Mouse (Mus musculus) hindbrain, embryonic 15.5 days (tissue): ENCODE results near the gene Aig1. TPM values are rescaled to one million over a fixed set of nuclear protein-coding genes. Genes with fewer than 3 reads are reported as not detected.

Source experiments
- ATAC-seq: fragments of 200-750 bp; cut with Nextera tagmentation; 2 replicates; pipeline ENCODE4 v1.8.0; 2017; ENCODE audit warnings: low read depth, moderate number of reproducible peaks, moderate TSS enrichment; ENCODE audit not compliant: low FRiP score
- H3K27ac ChIP-seq: fragments of 300-500 bp; sonication (generic); replicated peaks from 2 replicates; pipeline ENCODE4 v1.5.1; 2015; ENCODE audit warnings: mild to moderate bottlenecking, inconsistent platforms
- H3K27me3 ChIP-seq: fragments of 300-500 bp; sonication (generic); 2 replicates; pipeline ENCODE4 v1.6.1; 2015; ENCODE audit warnings: control low read depth, inconsistent platforms
- H3K36me3 ChIP-seq: fragments of 300-500 bp; sonication (generic); 2 replicates; pipeline ENCODE4 v1.6.1; 2015; ENCODE audit warnings: control low read depth, inconsistent platforms
- H3K4me1 ChIP-seq: fragments of 300-500 bp; sonication (generic); replicated peaks from 2 replicates; pipeline ENCODE4 v1.6.1; 2015; ENCODE audit warnings: control low read depth, inconsistent platforms
- H3K4me2 ChIP-seq: fragments of 300-500 bp; sonication (generic); 2 replicates; pipeline ENCODE4 v1.6.1; 2015; ENCODE audit warnings: moderate library complexity, mild to moderate bottlenecking, inconsistent platforms
- H3K4me3 ChIP-seq: fragments of 300-500 bp; sonication (generic); 2 replicates; pipeline ENCODE4 v1.5.1; 2015; ENCODE audit warnings: mild to moderate bottlenecking, inconsistent platforms
- H3K9ac ChIP-seq: fragments of 300-500 bp; sonication (generic); 2 replicates; pipeline ENCODE4 v1.6.1; 2015; ENCODE audit warnings: inconsistent platforms
- H3K9me3 ChIP-seq: fragments of 300-500 bp; sonication (generic); 2 replicates; pipeline ENCODE4 v1.6.1; 2016; ENCODE audit warnings: control low read depth, inconsistent platforms
- WGBS: fragments of 180-500 bp; shearing (Covaris S2); methylation state at CpG from one replicate; pipeline ENCODE4 v1.1.7; 2015; 5-methylcytosine and 5-hydroxymethylcytosine counted together
- polyA plus RNA-seq: library from polyadenylated mRNA; unstranded; fragments of >200 nt; fragmentation: Nextera tagmentation; extraction: Ambion mirVana; gene quantifications from 2 replicates; pipeline ENCODE4 v1.2.1, GENCODE M21; 2015

Gene Aig1
- polyA plus RNA-seq, 1 experiment from 2014 or later: 94.7 TPM

DNA sequence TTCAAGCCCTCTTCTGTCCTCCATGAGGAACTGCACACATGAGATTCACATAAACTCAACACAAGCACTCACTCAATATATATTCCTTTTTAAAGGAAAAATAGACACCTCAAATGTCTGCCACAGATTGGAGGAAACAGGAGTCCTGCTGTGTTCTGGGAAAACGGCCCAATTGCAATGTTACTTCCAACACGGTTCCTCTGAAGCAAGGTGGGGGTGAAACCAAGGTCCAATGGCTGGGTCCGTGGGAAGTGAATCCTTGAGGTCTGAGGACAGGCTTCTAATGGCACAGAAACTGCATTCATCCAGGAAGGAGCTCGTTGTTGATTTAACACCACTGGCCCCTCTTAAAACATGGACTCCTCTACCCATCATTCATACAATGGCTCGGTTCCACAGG lies 67.5 kb downstream of the Aig1 start:
- Histone ChIP-seq H3K27ac (no peak overlapping the region), H3K4me1 (no peaks in the 10 kb centered on the region), H3K9ac (no peak overlapping the region), H3K27me3 (no peaks in the 10 kb centered on the region), H3K4me3 (no peak overlapping the region), H3K4me2 (no peak overlapping the region), H3K9me3 (no peaks in the 10 kb centered on the region), H3K36me3 (peaks cover 25% of the 10 kb centered on the region)
- WGBS: 88% methylated on average over 5 of the region's 5 CpGs
- no peak for ATAC-seq

DNA sequence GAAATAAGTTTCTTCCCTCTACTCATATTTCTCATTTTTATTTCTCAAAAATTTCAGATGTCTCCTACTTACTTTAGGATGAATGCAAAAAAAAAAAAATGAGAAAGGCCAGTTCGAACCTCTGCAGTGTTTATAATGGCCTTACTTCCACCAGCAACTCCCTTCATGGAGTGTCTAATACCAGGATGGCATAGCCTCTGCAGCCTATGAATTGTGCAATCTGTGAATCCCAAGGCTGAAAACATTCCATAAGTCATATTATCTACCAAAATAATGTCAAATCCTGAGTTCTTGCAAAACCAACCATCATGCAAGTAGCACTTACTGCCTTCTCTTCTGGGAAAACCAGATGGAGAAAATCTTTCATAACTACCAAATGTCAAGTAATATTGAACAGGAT lies 75.3 kb downstream of the Aig1 start:
- peaks cover 26% of the 10 kb centered on the region for H3K36me3 ChIP-seq
- H3K4me2 ChIP-seq: no peak overlapping the region
- H3K9me3 ChIP-seq: no peaks in the 10 kb centered on the region
- H3K27ac ChIP-seq: no peak overlapping the region
- H3K4me3 ChIP-seq: no peak overlapping the region
- no peaks in the 10 kb centered on the region for H3K4me1 ChIP-seq
- 98% methylated on average over 1 of the region's 1 CpGs for WGBS
- no peaks in the 10 kb centered on the region for H3K27me3 ChIP-seq
- no peak for ATAC-seq
- no peak overlapping the region for H3K9ac ChIP-seq

DNA sequence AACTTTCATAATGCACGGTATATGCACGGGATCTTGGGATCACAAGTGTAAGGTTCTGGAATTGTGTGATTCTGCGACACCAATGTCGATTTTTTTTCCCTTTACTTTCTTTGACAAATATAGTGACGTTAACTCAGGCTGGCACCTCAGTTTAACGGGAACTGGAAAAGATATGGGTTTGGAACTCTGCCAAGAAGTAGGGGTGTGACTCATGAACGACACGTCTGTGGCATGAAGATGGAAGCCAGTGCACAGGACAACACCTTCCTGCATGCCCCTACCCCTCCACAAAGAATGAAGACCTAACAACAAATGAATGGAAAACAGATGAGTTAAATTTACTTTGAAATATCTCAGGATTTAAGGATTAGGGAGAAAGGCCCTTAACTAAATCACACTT lies 76.0 kb downstream of the Aig1 start:
- no peak overlapping the region for H3K4me2 ChIP-seq
- H3K4me1 ChIP-seq: no peaks in the 10 kb centered on the region
- ATAC-seq: no peak
- no peak overlapping the region for H3K9ac ChIP-seq
- no peak overlapping the region for H3K4me3 ChIP-seq
- H3K27ac ChIP-seq: no peak overlapping the region
- no peaks in the 10 kb centered on the region for H3K27me3 ChIP-seq
- 87% methylated on average over 8 of the region's 8 CpGs for WGBS
- H3K9me3 ChIP-seq: no peaks in the 10 kb centered on the region
- H3K36me3 ChIP-seq: peaks cover 24% of the 10 kb centered on the region

DNA sequence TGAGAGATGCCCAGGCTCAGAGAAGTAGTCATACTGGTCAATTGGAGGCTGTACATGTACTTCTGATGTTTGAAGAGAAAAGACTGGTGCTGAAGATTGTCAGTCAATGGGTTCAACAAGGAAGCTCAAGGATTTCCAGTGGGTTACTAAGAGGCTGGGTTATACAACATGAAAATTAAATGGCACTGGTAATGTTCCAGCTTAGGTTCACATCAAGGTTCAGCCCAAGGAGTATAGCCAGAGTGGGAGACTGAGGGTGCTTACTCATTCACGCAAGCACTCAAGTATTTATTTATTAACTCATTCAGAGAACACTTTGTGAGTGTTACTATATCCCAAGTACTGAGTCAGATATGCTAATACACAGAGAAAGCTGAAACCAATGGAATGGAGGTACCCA lies 79.2 kb downstream of the Aig1 start:
- Histone ChIP-seq H3K9ac (no peak overlapping the region), H3K4me1 (no peaks in the 10 kb centered on the region), H3K27me3 (no peaks in the 10 kb centered on the region), H3K4me2 (no peak overlapping the region), H3K9me3 (no peaks in the 10 kb centered on the region), H3K4me3 (no peak overlapping the region), H3K36me3 (peaks cover 19% of the 10 kb centered on the region), H3K27ac (no peak overlapping the region)
- no peak for ATAC-seq
- WGBS: 100% methylated on average over 1 of the region's 1 CpGs

DNA sequence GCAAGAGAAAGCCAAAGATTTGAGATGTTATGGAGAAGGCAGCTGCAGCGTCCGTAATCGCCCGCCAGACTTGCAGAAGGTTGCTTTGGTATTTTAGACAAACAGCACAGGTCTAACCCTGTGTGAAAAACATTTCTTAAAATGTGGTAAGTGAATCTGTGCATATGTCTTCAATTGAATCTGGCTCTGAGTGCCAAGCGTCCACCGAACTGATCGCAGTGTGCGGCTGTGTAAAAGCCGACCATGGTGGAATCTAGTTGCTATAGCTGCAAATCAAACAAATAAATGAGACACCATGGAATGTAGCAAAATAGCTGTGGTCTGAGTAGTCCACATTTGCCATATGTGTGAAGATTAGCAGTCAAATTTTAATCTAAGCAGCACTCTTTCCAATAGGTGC lies 80.7 kb downstream of the Aig1 start:
- Histone ChIP-seq H3K4me1 (no peaks in the 10 kb centered on the region), H3K9ac (no peak overlapping the region), H3K9me3 (no peaks in the 10 kb centered on the region), H3K27ac (no peak overlapping the region), H3K4me3 (no peak overlapping the region), H3K36me3 (peaks cover 20% of the 10 kb centered on the region; the same call in 1 of the 2 replicates), H3K4me2 (no peak overlapping the region), H3K27me3 (no peaks in the 10 kb centered on the region)
- 91% methylated on average over 9 of the region's 9 CpGs for WGBS
- ATAC-seq: no peak

DNA sequence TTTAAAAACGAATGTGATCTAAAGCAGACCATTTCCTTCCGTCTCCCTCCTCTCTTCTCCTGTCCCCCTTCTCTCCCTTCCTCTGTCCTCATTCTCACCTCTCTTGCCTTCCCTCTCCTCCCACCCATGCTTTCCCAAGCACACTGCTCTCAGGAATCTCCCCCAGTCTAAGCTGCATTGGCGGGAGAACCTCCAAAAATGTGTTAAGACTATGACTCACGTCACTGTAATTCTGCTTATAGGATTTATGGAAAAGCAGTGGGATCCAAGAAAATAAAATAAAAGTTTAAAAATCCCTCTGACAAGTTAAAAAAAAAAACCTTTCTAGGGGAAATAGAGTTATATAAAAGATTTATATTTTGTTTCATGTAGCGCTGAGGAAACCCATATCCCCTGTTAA lies 86.0 kb downstream of the Aig1 start:
- Histone ChIP-seq H3K4me2 (no peak overlapping the region), H3K9me3 (no peaks in the 10 kb centered on the region), H3K27me3 (no peaks in the 10 kb centered on the region), H3K36me3 (0 out of 2 replicates have a peak, but pooled peaks cover 4% of the 10 kb centered on the region), H3K9ac (no peak overlapping the region), H3K4me1 (no peaks in the 10 kb centered on the region), H3K4me3 (no peak overlapping the region), H3K27ac (no peak overlapping the region)
- WGBS: 89% methylated on average over 5 of the region's 5 CpGs
- ATAC-seq: no peak

DNA sequence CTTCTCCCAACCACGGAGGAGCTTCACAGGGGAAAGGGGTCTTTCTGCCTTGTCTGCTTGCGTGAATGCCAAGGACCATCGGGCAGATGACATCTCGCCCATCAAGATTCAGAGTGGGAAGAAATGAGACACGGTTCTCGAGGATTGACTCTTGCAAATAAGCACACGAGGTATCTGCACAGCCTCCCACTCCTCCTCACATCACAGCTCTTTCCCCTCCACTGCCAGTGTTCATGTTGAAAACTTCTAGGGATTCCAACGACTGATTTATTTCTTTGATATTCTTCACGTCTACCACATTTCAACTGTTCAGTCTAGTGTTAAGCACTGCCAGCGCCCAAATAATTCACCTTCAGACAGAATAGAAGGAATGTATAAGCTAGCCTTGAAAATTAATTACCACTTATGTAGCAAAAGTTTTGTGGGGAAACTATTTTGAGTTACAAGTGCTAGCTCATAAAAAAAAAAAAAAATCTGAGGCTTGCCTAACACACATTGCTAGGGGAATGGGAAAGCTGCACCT lies 86.5 kb downstream of the Aig1 start:
- no peak overlapping the region for H3K27ac ChIP-seq
- H3K4me3 ChIP-seq: no peak overlapping the region
- H3K36me3 ChIP-seq: 0 out of 2 replicates have a peak, but pooled peaks cover 4% of the 10 kb centered on the region
- no peaks in the 10 kb centered on the region for H3K9me3 ChIP-seq
- no peaks in the 10 kb centered on the region for H3K27me3 ChIP-seq
- ATAC-seq: no peak
- no peak overlapping the region for H3K4me2 ChIP-seq
- 87% methylated on average over 10 of the region's 10 CpGs for WGBS
- no peaks in the 10 kb centered on the region for H3K4me1 ChIP-seq
- no peak overlapping the region for H3K9ac ChIP-seq

DNA sequence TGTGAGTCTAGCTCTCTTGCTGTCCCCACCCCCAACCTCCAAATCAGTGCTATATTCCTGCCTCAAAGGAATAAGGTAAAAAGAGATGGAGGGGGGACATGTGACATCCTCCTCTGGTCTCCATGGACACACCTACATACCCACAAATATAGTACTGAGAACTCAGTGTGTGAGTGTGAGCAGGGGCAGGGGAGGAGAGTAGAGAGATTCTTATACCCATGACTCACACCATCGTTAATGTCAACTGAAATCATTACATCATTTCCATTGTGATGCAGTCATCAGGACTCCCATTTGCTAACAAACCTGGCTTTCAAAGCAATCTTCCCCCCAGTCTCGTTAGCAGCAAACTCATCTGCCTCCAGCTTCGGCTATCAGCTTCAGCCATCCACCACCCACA lies 92.8 kb downstream of the Aig1 start:
- H3K4me3 ChIP-seq: no peak overlapping the region

DNA sequence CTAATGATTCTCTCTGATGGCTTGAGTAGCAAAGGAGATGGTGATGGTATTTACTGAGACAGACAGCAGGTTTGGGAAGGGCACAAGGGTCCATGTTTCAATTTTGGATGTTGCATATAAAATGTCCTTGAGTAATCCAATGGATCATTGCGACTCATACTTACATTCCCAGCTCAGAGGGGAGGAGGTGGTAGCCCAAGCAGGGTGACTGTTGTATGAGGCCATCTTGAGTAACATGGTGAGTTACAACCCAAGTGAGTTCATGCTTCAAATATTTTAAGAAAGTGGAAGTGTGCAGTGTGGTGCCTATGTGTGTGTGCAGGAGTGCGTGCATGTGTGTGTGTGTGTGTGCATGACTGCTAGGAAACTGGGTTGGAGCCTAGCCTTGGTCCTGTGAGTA lies 93.4 kb downstream of the Aig1 start:
- H3K4me2 ChIP-seq: no peak overlapping the region
- 98% methylated on average over 2 of the region's 2 CpGs for WGBS
- H3K9ac ChIP-seq: no peak overlapping the region
- H3K27me3 ChIP-seq: no peaks in the 10 kb centered on the region
- H3K27ac ChIP-seq: no peak overlapping the region
- H3K4me3 ChIP-seq: no peak overlapping the region
- no peaks in the 10 kb centered on the region for H3K36me3 ChIP-seq
- H3K9me3 ChIP-seq: no peaks in the 10 kb centered on the region
- ATAC-seq: no peak
- no peaks in the 10 kb centered on the region for H3K4me1 ChIP-seq

More for the DNA sequence above, 92.8 kb downstream of the Aig1 start:
- H3K36me3 ChIP-seq: no peaks in the 10 kb centered on the region
- no peak overlapping the region for H3K27ac ChIP-seq
- H3K9me3 ChIP-seq: no peaks in the 10 kb centered on the region
- H3K27me3 ChIP-seq: no peaks in the 10 kb centered on the region
- ATAC-seq: no peak
- no peak overlapping the region for H3K4me2 ChIP-seq
- H3K4me1 ChIP-seq: no peaks in the 10 kb centered on the region
- WGBS: 75% methylated on average over 3 of the region's 3 CpGs
- no peak overlapping the region for H3K9ac ChIP-seq

DNA sequence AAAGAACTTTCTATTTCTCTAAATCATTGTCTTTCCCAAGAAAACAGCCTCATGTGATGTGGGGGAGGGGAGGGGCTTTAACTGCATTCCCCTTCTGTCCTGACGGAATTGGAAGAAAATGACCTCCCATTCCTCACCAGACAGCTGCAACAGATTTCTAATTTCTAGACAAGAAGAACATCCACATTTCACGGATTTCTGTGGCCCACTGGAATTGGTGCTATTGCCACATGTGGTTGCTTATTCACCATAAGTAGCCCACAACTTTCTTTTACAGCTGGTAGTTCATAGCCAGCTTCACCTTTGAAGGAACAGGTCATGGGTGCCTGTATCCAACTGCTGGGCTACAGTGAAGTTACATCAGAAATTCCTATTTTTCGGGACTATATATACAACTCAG lies 93.9 kb downstream of the Aig1 start:
- WGBS: 94% methylated on average over 3 of the region's 3 CpGs
- Histone ChIP-seq H3K4me2 (no peak overlapping the region), H3K36me3 (no peaks in the 10 kb centered on the region), H3K4me3 (no peak overlapping the region), H3K4me1 (no peaks in the 10 kb centered on the region), H3K27ac (no peak overlapping the region), H3K27me3 (no peaks in the 10 kb centered on the region), H3K9ac (no peak overlapping the region), H3K9me3 (no peaks in the 10 kb centered on the region)
- no peak for ATAC-seq

DNA sequence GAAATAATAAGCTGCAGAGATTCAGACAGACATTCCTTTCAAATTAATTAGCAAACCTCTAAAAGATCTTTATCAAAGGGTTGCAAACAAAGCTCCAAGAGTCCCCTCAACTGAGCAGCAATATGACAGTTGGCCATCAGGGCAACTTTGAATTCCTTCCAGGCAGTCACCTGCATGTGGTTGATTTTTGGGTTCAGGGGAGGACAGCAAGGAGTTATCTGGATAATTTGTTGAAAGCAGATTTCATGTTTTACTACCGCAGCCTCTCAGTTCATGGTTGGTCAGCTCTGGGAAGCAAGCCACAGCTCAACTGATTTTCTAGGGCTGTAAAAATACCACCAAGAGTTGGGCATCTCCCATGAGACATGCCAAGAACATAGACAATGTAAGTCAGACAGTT lies 98.1 kb downstream of the Aig1 start:
- H3K9ac ChIP-seq: no peak overlapping the region
- H3K36me3 ChIP-seq: no peaks in the 10 kb centered on the region
- no peak overlapping the region for H3K4me3 ChIP-seq
- WGBS: 84% methylated on average over 1 of the region's 1 CpGs
- no peak overlapping the region for H3K4me2 ChIP-seq
- no peaks in the 10 kb centered on the region for H3K4me1 ChIP-seq
- H3K27ac ChIP-seq: no peak overlapping the region
- no peak for ATAC-seq
- no peaks in the 10 kb centered on the region for H3K9me3 ChIP-seq
- H3K27me3 ChIP-seq: no peaks in the 10 kb centered on the region

DNA sequence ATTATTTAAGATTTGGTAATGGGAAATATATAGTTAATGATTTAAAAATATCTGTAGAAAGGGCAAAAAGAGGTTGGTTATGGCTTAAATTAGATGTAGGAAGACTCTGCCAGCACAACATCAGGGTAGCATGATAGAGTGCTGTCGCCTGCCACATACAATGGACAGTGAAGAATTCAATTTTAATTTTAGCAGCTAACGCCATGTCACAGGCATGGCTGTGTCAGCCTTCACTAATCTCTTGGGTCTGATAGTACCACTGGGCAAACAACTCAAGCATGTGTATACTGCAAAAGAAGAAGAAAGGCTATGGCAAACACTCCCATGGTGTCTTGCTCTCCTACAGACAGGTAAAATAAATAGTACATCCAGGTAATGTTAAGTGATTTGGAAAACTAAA lies 99.0 kb downstream of the Aig1 start:
- Histone ChIP-seq H3K4me2 (no peak overlapping the region), H3K9ac (no peak overlapping the region), H3K36me3 (no peaks in the 10 kb centered on the region), H3K27me3 (no peaks in the 10 kb centered on the region), H3K4me1 (no peaks in the 10 kb centered on the region), H3K4me3 (no peak overlapping the region), H3K9me3 (no peaks in the 10 kb centered on the region), H3K27ac (no peak overlapping the region)
- ATAC-seq: no peak
- 93% methylated on average over 2 of the region's 2 CpGs for WGBS

DNA sequence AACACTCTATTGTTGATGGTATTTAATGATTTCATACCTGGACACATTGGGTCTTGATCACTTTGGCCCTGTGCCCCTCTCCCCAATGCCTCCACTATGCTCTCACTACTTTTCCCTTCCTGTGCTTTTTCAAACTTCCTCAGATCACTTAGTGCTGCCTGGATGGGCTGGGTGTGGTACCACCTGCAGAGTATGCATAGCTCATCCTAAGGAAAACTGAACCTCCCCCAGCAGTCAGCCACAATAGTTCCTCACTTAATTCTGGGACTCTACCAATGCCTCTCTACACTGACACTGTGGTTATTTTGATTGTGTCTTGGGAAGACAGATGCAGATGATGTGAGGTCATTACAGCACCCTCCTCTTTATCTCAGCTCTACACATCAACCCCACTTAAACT lies 99.9 kb downstream of the Aig1 start:
- Histone ChIP-seq H3K4me2 (no peak overlapping the region), H3K9me3 (no peaks in the 10 kb centered on the region), H3K36me3 (no peaks in the 10 kb centered on the region), H3K27me3 (no peaks in the 10 kb centered on the region), H3K4me1 (no peaks in the 10 kb centered on the region), H3K9ac (no peak overlapping the region), H3K4me3 (no peak overlapping the region), H3K27ac (no peak overlapping the region)
- ATAC-seq: no peak
